Mouse (Mus musculus): ENCODE results near the gene Polr3b. TPM values are rescaled to one million over a fixed set of nuclear protein-coding genes. Genes with fewer than 3 reads are reported as not detected.

Gene Polr3b
- total and polyA plus RNA-seq, 2 experiments from 2014 or later = 4.8 to 7.7 TPM

- TF ChIP-seq CTCF (IDR thresholded peaks at IDR 0.05; ENCODE audit: low read depth) (no peak), EP300 (IDR thresholded peaks at IDR 0.05; ENCODE audit: low read depth) (no peak)
- DNase-seq (ENCODE audit: low spot score) (no peak), ATAC-seq (ENCODE audit: insufficient read depth, low read depth) (no peak)
- Histone ChIP-seq H3K27me3 (ENCODE audit: control insufficient read depth, insufficient read depth, low read length) (no peaks in the 10 kb centered on the region), H3K9me3 (replicated peaks; ENCODE audit: control insufficient read depth, low read length) (no peaks in the 10 kb centered on the region), H3K4me1 (ENCODE audit: control insufficient read depth, insufficient read depth) (no peaks in the 10 kb centered on the region), H3K4me2 (ENCODE audit: low read depth, low read length) (no peak overlapping the region), H3K27ac (ENCODE audit: low read depth) (no peak overlapping the region), H3K9ac (replicated peaks; ENCODE audit: low read depth, low read length) (no peak overlapping the region), H3K4me3 (ENCODE audit: low read depth, low read length) (no peak overlapping the region), H3K36me3 (replicated peaks; ENCODE audit: control insufficient read depth, insufficient read depth, low read length) (peaks cover 30% of the 10 kb centered on the region)
- WGBS = 75% methylated on average over 4 of the region's 4 CpGs
These were observed 105.7 kb downstream of the Polr3b start for GRCm38 (mm10) chr10:84727760-84728159.

- H3K27me3 ChIP-seq (ENCODE audit: control insufficient read depth, insufficient read depth, low read length) = no peaks in the 10 kb centered on the region
- H3K9me3 ChIP-seq (replicated peaks; ENCODE audit: control insufficient read depth, low read length) = no peaks in the 10 kb centered on the region
- no peaks in the 10 kb centered on the region for H3K4me1 ChIP-seq (ENCODE audit: control insufficient read depth, insufficient read depth)
- no peak overlapping the region for H3K4me3 ChIP-seq (ENCODE audit: low read depth, low read length)
- TF ChIP-seq CTCF (IDR thresholded peaks at IDR 0.05; ENCODE audit: low read depth) (no peak), EP300 (IDR thresholded peaks at IDR 0.05; ENCODE audit: low read depth) (no peak)
- no peak overlapping the region for H3K4me2 ChIP-seq (ENCODE audit: low read depth, low read length)
- H3K36me3 ChIP-seq (replicated peaks; ENCODE audit: control insufficient read depth, insufficient read depth, low read length) = peaks cover 23% of the 10 kb centered on the region
- 82% methylated on average over 3 of the region's 3 CpGs for WGBS
- H3K9ac ChIP-seq (replicated peaks; ENCODE audit: low read depth, low read length) = no peak overlapping the region
- H3K27ac ChIP-seq (ENCODE audit: low read depth) = no peak overlapping the region
- DNase-seq (ENCODE audit: low spot score) (no peak), ATAC-seq (ENCODE audit: insufficient read depth, low read depth) (no peak)
These were observed 108.0 kb downstream of the Polr3b start for GRCm38 (mm10) chr10:84730078-84730477.

GRCm38 (mm10) chr10:84730956-84731355 is 108.9 kb downstream of the Polr3b start:
- no peak for DNase-seq (ENCODE audit: low spot score)
- H3K4me1 ChIP-seq (ENCODE audit: control insufficient read depth, insufficient read depth) = no peaks in the 10 kb centered on the region
- H3K9ac ChIP-seq (replicated peaks; ENCODE audit: low read depth, low read length) = no peak overlapping the region
- ATAC-seq (ENCODE audit: insufficient read depth, low read depth) = no peak
- TF ChIP-seq CTCF (IDR thresholded peaks at IDR 0.05; ENCODE audit: low read depth) = no peak
- TF ChIP-seq EP300 (IDR thresholded peaks at IDR 0.05; ENCODE audit: low read depth) = no peak
- H3K4me2 ChIP-seq (ENCODE audit: low read depth, low read length) = no peak overlapping the region
- no peaks in the 10 kb centered on the region for H3K9me3 ChIP-seq (replicated peaks; ENCODE audit: control insufficient read depth, low read length)
- H3K27me3 ChIP-seq (ENCODE audit: control insufficient read depth, insufficient read depth, low read length) = no peaks in the 10 kb centered on the region
- no peak overlapping the region for H3K27ac ChIP-seq (ENCODE audit: low read depth)
- H3K36me3 ChIP-seq (replicated peaks; ENCODE audit: control insufficient read depth, insufficient read depth, low read length) = peaks cover 15% of the 10 kb centered on the region
- 81% methylated on average over 9 of the region's 9 CpGs for WGBS
- no peak overlapping the region for H3K4me3 ChIP-seq (ENCODE audit: low read depth, low read length)

- Histone ChIP-seq H3K9ac (replicated peaks; ENCODE audit: low read depth, low read length) (no peak overlapping the region), H3K4me2 (ENCODE audit: low read depth, low read length) (no peak overlapping the region), H3K4me3 (ENCODE audit: low read depth, low read length) (no peak overlapping the region), H3K36me3 (replicated peaks; ENCODE audit: control insufficient read depth, insufficient read depth, low read length) (no peaks in the 10 kb centered on the region), H3K27ac (ENCODE audit: low read depth) (no peak overlapping the region), H3K27me3 (ENCODE audit: control insufficient read depth, insufficient read depth, low read length) (no peaks in the 10 kb centered on the region), H3K9me3 (replicated peaks; ENCODE audit: control insufficient read depth, low read length) (no peaks in the 10 kb centered on the region), H3K4me1 (ENCODE audit: control insufficient read depth, insufficient read depth) (no peaks in the 10 kb centered on the region)
- WGBS = 44% methylated on average over 6 of the region's 6 CpGs
- DNase-seq (ENCODE audit: low spot score) (no peak), ATAC-seq (ENCODE audit: insufficient read depth, low read depth) (no peak)
- no peak for TF ChIP-seq CTCF (IDR thresholded peaks at IDR 0.05; ENCODE audit: low read depth)
- TF ChIP-seq EP300 (IDR thresholded peaks at IDR 0.05; ENCODE audit: low read depth) = no peak
These were observed 111.4 kb downstream of the Polr3b start for GRCm38 (mm10) chr10:84733511-84733910.

- no peak overlapping the region for H3K9ac ChIP-seq (replicated peaks; ENCODE audit: low read depth, low read length)
- DNase-seq (ENCODE audit: low spot score) (no peak), ATAC-seq (ENCODE audit: insufficient read depth, low read depth) (peak; percentile 55; the same call in 1 of the 2 replicates)
- no peaks in the 10 kb centered on the region for H3K36me3 ChIP-seq (replicated peaks; ENCODE audit: control insufficient read depth, insufficient read depth, low read length)
- no peak for TF ChIP-seq CTCF (IDR thresholded peaks at IDR 0.05; ENCODE audit: low read depth)
- TF ChIP-seq EP300 (IDR thresholded peaks at IDR 0.05; ENCODE audit: low read depth) = no peak
- peak overlapping the region; percentile 38 for H3K4me3 ChIP-seq (ENCODE audit: low read depth, low read length)
- H3K9me3 ChIP-seq (replicated peaks; ENCODE audit: control insufficient read depth, low read length) = no peaks in the 10 kb centered on the region
- H3K4me2 ChIP-seq (ENCODE audit: low read depth, low read length) = peak overlapping the region; percentile 56
- WGBS = 2% methylated on average over 61 of the region's 66 CpGs
- no peak overlapping the region for H3K27ac ChIP-seq (ENCODE audit: low read depth)
- peaks cover 23% of the 10 kb centered on the region for H3K4me1 ChIP-seq (ENCODE audit: control insufficient read depth, insufficient read depth)
- peaks cover 93% of the 10 kb centered on the region for H3K27me3 ChIP-seq (ENCODE audit: control insufficient read depth, insufficient read depth, low read length)
These were observed 133.0 kb downstream of the Polr3b start for GRCm38 (mm10) chr10:84754851-84755785.

Measured in heart, postnatal 0 days (tissue).